Mouse (Mus musculus) ES-E14 (cell line): ENCODE results near the gene Grsf1.

Source experiments
- HCFC1 ChIP-seq: IDR thresholded peaks from 2 replicates; pipeline ENCODE4 v1.6.1; 2012; ENCODE audit warnings: low read length, inconsistent platforms, borderline replicate concordance; ENCODE audit not compliant: insufficient read depth
- ZC3H11A ChIP-seq: IDR thresholded peaks from 2 replicates; pipeline ENCODE4 v1.6.1; 2012; ENCODE audit warnings: low read depth, mild to moderate bottlenecking, inconsistent platforms, low read length, borderline replicate concordance
- ZNF384 ChIP-seq: IDR thresholded peaks from 2 replicates; pipeline ENCODE4 v1.6.1; 2012; ENCODE audit warnings: low read depth, low read length, inconsistent platforms

GRCm38 (mm10) chr5:88644901-88645300 lies 31.1 kb downstream of the Grsf1 start:
- TF ChIP-seq ZNF384: no peak
- no peak for TF ChIP-seq HCFC1
- TF ChIP-seq ZC3H11A: no peak
